Mouse (Mus musculus) E14TG2a.4 (cell line): ENCODE results near the gene Nwd1.

Experiments
- H3K27me3 ChIP-seq: 2 replicates; pipeline ENCODE4 v1.6.1; 2014; ENCODE audit warnings: low read length, control low read depth; ENCODE audit not compliant: insufficient read depth
- H3K36me3 ChIP-seq: 2 replicates; pipeline ENCODE4 v1.6.1; 2014; ENCODE audit warnings: low read length, control low read depth; ENCODE audit not compliant: insufficient read depth
- H3K4me1 ChIP-seq: replicated peaks from 2 replicates; pipeline ENCODE4 v1.6.1; 2014; ENCODE audit warnings: low read depth, low read length, control low read depth
- H3K4me3 ChIP-seq: replicated peaks from 2 replicates; pipeline ENCODE4 v1.5.1; 2014; ENCODE audit warnings: mild to moderate bottlenecking, low read length
- H3K9me3 ChIP-seq: 2 replicates; pipeline ENCODE4 v1.6.1; 2014; ENCODE audit warnings: low read length, control low read depth
- CTCF ChIP-seq: conservative IDR thresholded peaks from 2 replicates; pipeline ENCODE4 v1.5.1; 2014; ENCODE audit warnings: low read length
- NANOG ChIP-seq: IDR thresholded peaks from 2 replicates; pipeline ENCODE4 v1.6.1; 2014; ENCODE audit warnings: borderline replicate concordance, low read length, mixed read lengths
- POU5F1 ChIP-seq: IDR thresholded peaks from 2 replicates; pipeline ENCODE4 v1.6.1; 2014; ENCODE audit warnings: low read length, borderline replicate concordance

Nwd1 gene

GRCm38 (mm10) chr8:72646060-72646767 lies at the start of gene Nwd1:
Gene Nwd1, plus strand, starts transcription at chr8:72646711.
- Histone ChIP-seq H3K4me1 (peaks cover 11% of the 10 kb centered on the region; the same call in 1 of the 2 replicates), H3K27me3 (peaks cover 16% of the 10 kb centered on the region), H3K36me3 (no peaks in the 10 kb centered on the region), H3K9me3 (no peaks in the 10 kb centered on the region), H3K4me3 (no peak within 1 kb of the TSS)
- TF ChIP-seq NANOG, result no peak
- no peak for TF ChIP-seq CTCF
- no peak for TF ChIP-seq POU5F1

GRCm38 (mm10) chr8:72642885-72643284 lies 3.6 kb upstream of the Nwd1 start:
- TF ChIP-seq NANOG, result no peak
- no peak for TF ChIP-seq POU5F1
- TF ChIP-seq CTCF, result no peak
- no peaks in the 10 kb centered on the region for H3K9me3 ChIP-seq
- peaks cover 7% of the 10 kb centered on the region; the same call in 1 of the 2 replicates for H3K27me3 ChIP-seq
- H3K36me3 ChIP-seq, result no peaks in the 10 kb centered on the region
- peaks cover 11% of the 10 kb centered on the region; the same call in 1 of the 2 replicates for H3K4me1 ChIP-seq
- H3K4me3 ChIP-seq, result no peak overlapping the region

- no peaks in the 10 kb centered on the region for H3K36me3 ChIP-seq
- no peaks in the 10 kb centered on the region for H3K9me3 ChIP-seq
- peaks cover 7% of the 10 kb centered on the region; the same call in 1 of the 2 replicates for H3K27me3 ChIP-seq
- peaks cover 11% of the 10 kb centered on the region; the same call in 1 of the 2 replicates for H3K4me1 ChIP-seq
- H3K4me3 ChIP-seq, result no peak overlapping the region
- TF ChIP-seq CTCF (peak; percentile 52), NANOG (no peak), POU5F1 (no peak)
Observed at GRCm38 (mm10) chr8:72644601-72645000, 1.9 kb upstream of the Nwd1 start.

GRCm38 (mm10) chr8:72646768-72647143 lies 245 bp downstream of the Nwd1 start:
- no peak for TF ChIP-seq CTCF
- TF ChIP-seq POU5F1, result no peak
- TF ChIP-seq NANOG, result no peak
- no peak overlapping the region for H3K4me3 ChIP-seq
- H3K36me3 ChIP-seq, result no peaks in the 10 kb centered on the region
- peaks cover 16% of the 10 kb centered on the region for H3K27me3 ChIP-seq
- peaks cover 11% of the 10 kb centered on the region; the same call in 1 of the 2 replicates for H3K4me1 ChIP-seq
- H3K9me3 ChIP-seq, result no peaks in the 10 kb centered on the region

- Histone ChIP-seq H3K4me1 (peaks cover 26% of the 10 kb centered on the region), H3K9me3 (no peaks in the 10 kb centered on the region), H3K27me3 (peaks cover 20% of the 10 kb centered on the region), H3K36me3 (no peaks in the 10 kb centered on the region), H3K4me3 (no peak overlapping the region)
- TF ChIP-seq POU5F1 (no peak), CTCF (no peak), NANOG (no peak)
Observed at GRCm38 (mm10) chr8:72650697-72651096, 4.2 kb downstream of the Nwd1 start.

- peaks cover 11% of the 10 kb centered on the region for H3K27me3 ChIP-seq
- TF ChIP-seq CTCF, result peak; percentile 84
- TF ChIP-seq NANOG, result no peak
- no peak for TF ChIP-seq POU5F1
- H3K4me1 ChIP-seq, result peaks cover 21% of the 10 kb centered on the region
- H3K4me3 ChIP-seq, result peak overlapping the region; percentile 4; the same call in 1 of the 2 replicates
- H3K36me3 ChIP-seq, result no peaks in the 10 kb centered on the region
- H3K9me3 ChIP-seq, result no peaks in the 10 kb centered on the region
Observed at GRCm38 (mm10) chr8:72654565-72655521, 8.3 kb downstream of the Nwd1 start.

GRCm38 (mm10) chr8:72655522-72655912 lies 9.0 kb downstream of the Nwd1 start:
- TF ChIP-seq NANOG (no peak), CTCF (no peak)
- Histone ChIP-seq H3K27me3 (peaks cover 4% of the 10 kb centered on the region; the same call in 1 of the 2 replicates), H3K4me1 (peaks cover 21% of the 10 kb centered on the region), H3K4me3 (peak overlapping the region; percentile 4; the same call in 1 of the 2 replicates), H3K36me3 (no peaks in the 10 kb centered on the region), H3K9me3 (no peaks in the 10 kb centered on the region)

- Histone ChIP-seq H3K27me3 (no peaks in the 10 kb centered on the region), H3K9me3 (no peaks in the 10 kb centered on the region), H3K4me3 (no peak overlapping the region), H3K4me1 (peaks cover 35% of the 10 kb centered on the region), H3K36me3 (no peaks in the 10 kb centered on the region)
- TF ChIP-seq CTCF, result peak; percentile 64
- no peak for TF ChIP-seq NANOG
Observed at GRCm38 (mm10) chr8:72659967-72660366, 13.5 kb downstream of the Nwd1 start.
